Mouse (Mus musculus) urinary bladder, adult 2 months (tissue): ENCODE measurements at regions not wholly inside any gene's neighbourhood (a gene's known extent, or its start where the extent isn't known, plus 50 kb on each side); places are given as distances from the start of the nearest gene placed in this dataset.
"Not testable (repeated sequence)": the region's sequence is repeated elsewhere in the genome, so short reads cannot be mapped to it uniquely, and the experiment has no call there.

ENCODE experiments used
- DNase-seq: peaks from one replicate; pipeline ENCODE4 v3.0.0; 2022; ENCODE audit warnings: low spot score

DNA sequence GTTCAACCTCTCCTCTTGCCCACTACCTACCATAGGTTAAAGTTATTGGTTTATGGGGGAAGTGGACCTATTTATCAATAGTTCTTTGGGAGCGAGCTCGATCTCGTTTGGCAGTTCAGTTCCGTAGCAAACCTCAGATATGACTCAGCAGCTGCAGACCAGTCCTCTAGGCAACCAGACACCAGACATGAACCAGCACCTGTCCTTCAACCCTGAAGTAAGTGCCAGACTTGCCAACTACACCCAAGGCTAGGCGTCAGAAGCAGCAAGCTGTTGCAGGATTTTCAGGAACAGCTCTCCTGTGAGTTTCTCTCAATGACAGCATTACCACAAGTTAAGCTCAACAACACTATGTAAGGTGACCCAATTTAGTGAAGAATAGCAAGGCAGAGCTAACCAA, 53.3 kb upstream of the Trdn start:
- no peak for DNase-seq

DNA sequence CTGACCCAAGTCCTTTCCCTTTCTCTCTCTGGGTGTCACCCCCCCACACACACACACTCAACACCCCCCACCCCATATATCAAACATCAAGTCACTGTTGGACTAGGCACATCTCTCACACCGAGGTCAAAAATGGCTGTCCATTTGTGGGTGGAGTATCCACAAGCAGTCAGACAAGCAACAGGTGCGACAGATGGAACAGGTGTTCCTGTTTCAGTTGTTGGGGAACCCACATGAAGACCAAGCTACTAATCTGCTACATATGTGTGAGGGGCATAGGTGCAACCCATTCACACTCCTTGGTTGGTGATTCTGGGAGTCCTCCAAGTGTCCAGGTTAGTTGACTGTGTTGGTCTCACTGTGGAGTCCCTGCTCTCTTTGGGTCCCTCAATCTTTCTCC, 58.1 kb upstream of the Trdn start:
- DNase-seq = no peak

DNA sequence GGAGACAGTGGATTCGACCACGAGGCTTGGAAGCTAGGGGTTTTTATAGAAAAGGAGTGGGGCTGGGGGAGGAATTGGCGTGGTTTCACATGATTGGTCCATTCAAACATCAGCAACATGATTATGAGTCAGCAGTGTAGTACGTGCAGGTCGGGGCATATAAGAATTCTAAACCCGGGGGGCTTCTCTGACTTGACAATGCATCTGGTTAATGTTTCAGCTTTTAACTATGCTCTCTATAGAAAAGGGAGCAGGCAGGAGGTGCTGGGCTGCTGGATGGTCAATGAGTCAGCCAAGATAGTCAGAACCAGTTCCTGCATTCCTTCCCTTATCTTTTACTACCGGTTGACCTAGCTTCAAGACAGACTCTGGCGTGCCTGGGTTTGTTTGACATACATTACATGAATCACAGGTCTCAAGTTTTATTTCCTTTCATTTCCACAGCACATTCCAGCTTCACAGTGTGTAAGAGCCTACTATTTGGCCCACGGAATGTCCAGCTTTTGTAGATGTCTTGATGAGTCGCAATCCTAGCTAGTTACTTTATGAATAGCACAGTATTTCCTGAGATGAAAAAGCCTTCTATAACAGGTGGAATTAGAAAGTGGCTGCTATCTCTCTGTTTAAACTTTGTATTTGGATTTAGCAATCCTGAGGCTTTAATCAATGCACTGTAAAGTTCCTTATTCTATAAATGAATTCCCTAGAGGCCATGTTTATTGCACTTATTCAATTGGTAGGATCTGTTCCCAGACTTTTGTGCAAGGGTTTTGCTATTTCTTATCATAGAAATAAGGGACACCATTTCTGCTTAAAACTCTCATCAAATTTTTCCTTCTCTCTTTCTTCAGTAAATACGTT, 94.7 kb upstream of the Nkain2 start:
- DNase-seq = peak; percentile 34

DNA sequence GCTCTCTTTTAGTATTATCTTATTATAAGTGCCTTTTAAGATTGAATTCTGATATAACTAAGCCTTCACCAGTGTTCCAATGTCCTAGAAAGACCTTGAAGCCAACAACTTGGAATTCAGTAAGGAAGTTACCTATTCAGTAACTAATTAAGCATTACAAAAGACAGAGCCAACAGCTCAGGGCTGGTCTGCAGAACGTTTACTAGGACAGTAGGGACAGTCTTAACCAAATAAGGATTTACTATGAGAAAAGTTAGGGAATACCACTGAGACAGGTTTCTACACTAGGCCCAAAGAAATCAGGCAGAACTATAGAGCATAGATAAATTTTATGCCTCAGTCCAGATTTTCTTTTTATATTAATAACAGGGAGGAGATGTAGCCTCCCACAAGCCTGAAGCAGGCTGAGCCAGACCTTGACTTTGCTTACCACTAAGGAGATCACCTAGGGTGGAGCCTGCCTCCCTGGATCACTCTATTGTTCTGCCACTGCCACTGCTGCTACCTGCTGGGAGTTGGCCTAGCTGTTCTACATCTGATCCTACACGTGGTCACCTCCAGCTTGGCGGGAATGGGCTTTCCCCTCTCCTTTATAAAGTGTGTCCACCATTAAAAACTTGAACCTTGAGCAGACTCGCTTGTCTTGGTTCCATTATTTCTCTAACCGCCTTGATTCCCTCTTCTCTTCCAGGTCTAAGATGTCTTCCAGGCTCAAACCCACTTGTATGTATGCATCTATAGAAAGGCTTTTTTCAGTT, 68.2 kb upstream of the Nkain2 start:
- DNase-seq = not testable (repeated sequence)

DNA sequence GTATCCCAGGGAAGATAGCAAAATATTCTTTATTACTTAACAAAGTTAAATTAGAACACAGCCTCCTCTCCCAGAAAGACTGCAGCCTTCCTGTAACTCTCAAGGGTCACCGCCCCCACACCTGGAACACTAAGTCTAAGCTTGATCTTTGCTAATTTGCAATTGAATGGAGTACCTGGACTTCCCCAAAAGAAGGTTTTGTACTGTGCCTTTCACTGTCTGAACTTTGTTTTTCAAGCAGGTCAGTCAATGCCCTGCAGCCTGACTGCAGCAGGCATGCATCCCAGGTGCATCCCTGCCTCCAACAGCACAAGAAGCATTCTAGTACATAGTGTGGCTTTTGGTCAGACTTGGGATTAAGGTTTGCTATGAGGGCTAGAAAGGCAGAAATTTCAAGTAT, 67.2 kb upstream of the Nkain2 start:
- DNase-seq = not testable (repeated sequence)

DNA sequence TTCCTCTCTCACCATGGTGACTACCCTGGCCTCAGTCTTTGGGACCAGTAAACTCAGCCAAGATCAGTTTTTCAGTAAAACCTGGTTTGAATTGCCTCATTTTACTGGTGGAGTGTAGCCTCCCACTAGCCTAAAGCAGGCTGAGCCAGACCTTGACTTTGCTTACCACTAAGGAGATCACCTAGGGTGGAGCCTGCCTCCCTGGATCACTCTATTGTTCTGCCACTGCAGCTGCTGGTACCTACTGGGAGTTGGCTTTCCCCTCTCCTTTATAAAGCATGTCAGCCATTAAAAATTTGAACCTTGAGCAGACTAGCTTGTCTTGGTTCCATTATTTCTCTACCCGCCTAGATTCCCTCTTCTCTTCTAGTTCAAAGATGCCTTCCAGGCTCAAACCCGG, 63.5 kb upstream of the Nkain2 start:
- DNase-seq = not testable (repeated sequence)

DNA sequence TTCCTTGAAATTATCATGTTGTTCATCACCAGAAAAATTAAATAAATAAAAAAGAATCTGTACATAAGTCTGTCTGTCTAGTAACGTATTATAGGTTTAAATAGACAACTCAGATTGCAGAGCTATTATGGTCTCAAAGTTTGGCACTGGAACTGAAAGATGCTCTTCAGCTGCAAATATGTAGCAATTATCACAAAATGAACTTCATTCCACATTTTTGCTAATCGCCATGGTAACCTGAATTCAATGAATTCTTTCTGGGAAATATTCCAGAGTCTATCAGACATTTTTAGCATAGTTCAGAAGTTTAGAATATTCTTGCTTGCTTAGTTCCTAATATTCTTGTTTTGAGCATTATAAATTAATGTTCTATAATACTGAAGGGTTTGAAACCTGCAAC, 62.2 kb upstream of the Nkain2 start:
- no peak for DNase-seq

DNA sequence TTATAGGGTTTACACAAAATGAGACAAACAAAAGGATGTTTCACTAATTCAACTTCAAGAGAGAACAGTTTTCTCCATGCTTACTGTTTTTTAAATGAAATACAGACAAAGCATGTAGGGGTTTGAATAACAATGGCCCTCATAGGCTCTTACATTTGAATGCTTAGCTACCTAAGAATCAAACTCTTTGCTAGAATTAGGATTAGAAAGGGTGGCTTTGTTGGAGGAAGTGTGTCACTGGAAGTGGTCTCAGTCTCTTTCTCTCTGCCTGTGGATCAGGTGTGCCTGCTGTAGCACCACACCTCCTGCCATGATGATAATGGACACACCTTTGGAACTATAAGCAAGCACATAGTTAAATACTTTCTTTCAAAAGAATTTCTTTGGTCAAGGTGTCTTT, 52.8 kb upstream of the Nkain2 start:
- DNase-seq = no peak
